Mouse (Mus musculus): ENCODE measurements at regions not wholly inside any gene's neighbourhood (a gene's known extent, or its start where the extent isn't known, plus 50 kb on each side); places are given as distances from the start of the nearest gene placed in this dataset.

DNA sequence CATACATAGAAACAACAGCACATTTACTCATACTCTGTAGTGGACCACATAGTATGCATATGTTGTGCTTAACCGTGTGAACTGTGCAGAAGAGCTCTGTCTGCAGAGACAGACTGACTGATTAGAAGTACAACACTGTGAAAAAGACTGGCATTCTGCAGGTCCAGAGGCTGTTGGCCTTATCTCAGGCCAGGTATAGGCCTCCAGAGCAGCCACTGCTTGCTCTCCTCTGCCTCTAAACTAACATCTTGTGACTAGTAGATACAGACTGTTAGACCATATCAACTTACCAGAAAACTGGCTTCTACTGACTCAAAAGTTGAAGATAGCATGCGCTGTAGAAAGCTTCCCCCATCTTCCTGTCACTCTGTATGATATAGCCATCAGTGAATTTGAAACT is 73.5 kb upstream of the Pde7b start:
- no peak for TF ChIP-seq POLR2A (IDR thresholded peaks at IDR 0.05; ENCODE audit: low read depth, low read length)
- no peak for TF ChIP-seq CTCF (IDR thresholded peaks at IDR 0.05; ENCODE audit: extremely low read depth, insufficient read depth, insufficient read length, insufficient replicate concordance)

All from spleen, adult 2 months (tissue).